Mouse (Mus musculus) neural tube, embryonic 12.5 days (tissue): ENCODE measurements at regions not wholly inside any gene's neighbourhood (a gene's known extent, or its start where the extent isn't known, plus 50 kb on each side); places are given as distances from the start of the nearest gene placed in this dataset. TPM values are rescaled to one million over a fixed set of nuclear protein-coding genes. Genes with fewer than 3 reads are reported as not detected.
A peak's percentile ranks its signal among the peaks of the same experiment; 100 is the strongest.

Experiments
- ATAC-seq: fragments of 200-750 bp; cut with Nextera tagmentation; 2 replicates; pipeline ENCODE4 v1.8.0; 2017; ENCODE audit warnings: low read depth, mild to moderate bottlenecking, moderate TSS enrichment, moderate library complexity; ENCODE audit not compliant: low FRiP score
- H3K27ac ChIP-seq: fragments of 300-500 bp; sonication (generic); 2 replicates; pipeline ENCODE4 v1.5.1; 2016
- H3K27me3 ChIP-seq: fragments of 300-500 bp; sonication (generic); replicated peaks from 2 replicates; pipeline ENCODE4 v1.6.1; 2016; ENCODE audit warnings: mild to moderate bottlenecking
- H3K36me3 ChIP-seq: fragments of 300-500 bp; sonication (generic); 2 replicates; pipeline ENCODE4 v1.6.1; 2016; ENCODE audit warnings: mild to moderate bottlenecking
- H3K4me1 ChIP-seq: fragments of 300-500 bp; sonication (generic); 2 replicates; pipeline ENCODE4 v1.6.1; 2016
- H3K4me2 ChIP-seq: fragments of 300-500 bp; sonication (generic); replicated peaks from 2 replicates; pipeline ENCODE4 v1.6.1; 2016; ENCODE audit warnings: mild to moderate bottlenecking
- H3K4me3 ChIP-seq: fragments of 300-500 bp; sonication (generic); 2 replicates; pipeline ENCODE4 v1.5.1; 2016
- H3K9ac ChIP-seq: fragments of 300-500 bp; sonication (generic); 2 replicates; pipeline ENCODE4 v1.6.1; 2016; ENCODE audit warnings: mild to moderate bottlenecking
- H3K9me3 ChIP-seq: fragments of 300-500 bp; sonication (generic); 2 replicates; pipeline ENCODE4 v1.6.1; 2016; ENCODE audit warnings: mild to moderate bottlenecking
- WGBS: fragments of 180-500 bp; shearing (Covaris S2); methylation state at CpG from one replicate; pipeline ENCODE4 v1.1.7; 2016; 5-methylcytosine and 5-hydroxymethylcytosine counted together
- microRNA-seq: library from miRNA; unstranded; fragments of <30 nt; microRNA quantifications from one replicate; pipeline ENCODE4, GENCODE M21; 2017

DNA sequence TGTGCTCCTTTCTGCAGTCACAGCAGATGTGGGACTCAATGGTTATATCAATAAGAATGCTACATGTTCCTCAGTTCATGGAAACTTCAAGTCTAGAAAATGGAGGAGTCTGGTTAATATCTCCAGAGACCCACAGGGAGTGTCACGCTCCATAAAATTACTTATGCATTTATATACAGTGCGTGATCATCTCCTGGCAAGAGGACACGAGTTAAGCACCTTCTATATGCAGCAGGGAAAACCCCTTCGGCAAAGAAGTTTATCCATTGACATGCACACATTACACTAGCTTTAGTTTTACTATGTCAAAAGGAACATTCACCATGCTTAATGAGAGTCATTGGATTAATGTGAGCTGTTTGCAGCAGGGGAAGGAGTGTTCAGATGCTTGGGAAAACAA is 538.6 kb downstream of the Ppargc1a start:
- no peaks in the 10 kb centered on the region for H3K27me3 ChIP-seq
- no peaks in the 10 kb centered on the region for H3K4me1 ChIP-seq
- no peak overlapping the region for H3K4me2 ChIP-seq
- H3K4me3 ChIP-seq = no peak overlapping the region
- no peak overlapping the region for H3K27ac ChIP-seq
- no peaks in the 10 kb centered on the region for H3K36me3 ChIP-seq
- WGBS = 74% methylated on average over 4 of the region's 4 CpGs
- no peak overlapping the region for H3K9ac ChIP-seq
- no peaks in the 10 kb centered on the region for H3K9me3 ChIP-seq
- peak; percentile 56; the same call in 1 of the 2 replicates for ATAC-seq

DNA sequence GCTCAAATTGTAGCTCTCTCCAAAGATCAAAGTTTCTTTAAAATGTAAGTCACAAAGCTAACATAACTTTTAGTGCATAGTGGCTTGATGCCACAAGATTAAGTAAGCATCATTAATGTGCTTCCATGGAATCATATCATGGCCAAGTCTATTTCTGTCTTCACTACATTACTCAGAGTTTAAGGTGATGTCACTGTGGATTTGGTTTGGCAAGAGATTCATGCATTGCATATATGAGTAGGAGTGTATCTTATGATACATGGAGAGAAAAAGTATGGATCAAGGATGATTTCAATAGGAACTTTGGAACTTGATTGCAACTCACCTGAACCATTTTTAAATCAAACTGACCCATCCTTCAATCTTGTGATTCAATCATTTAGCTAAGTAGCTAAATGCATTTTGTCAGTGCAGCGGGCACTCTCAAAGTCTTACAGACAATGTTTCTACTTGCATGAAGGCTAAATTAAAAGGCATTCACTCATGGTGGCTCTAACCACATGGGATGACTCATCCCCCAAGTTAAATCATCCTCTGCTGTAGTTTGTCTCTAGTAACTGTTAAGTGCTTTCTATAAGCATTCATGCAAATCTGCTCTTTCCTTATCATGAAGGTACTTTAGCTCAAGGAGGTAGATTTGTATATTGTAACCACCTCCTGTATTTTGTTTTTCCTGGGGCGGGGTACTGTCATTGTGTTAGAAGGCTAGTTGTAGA is 576.5 kb downstream of the Ppargc1a start:
- Histone ChIP-seq H3K27ac (no peak overlapping the region), H3K4me2 (no peak overlapping the region), H3K4me3 (no peak overlapping the region), H3K27me3 (no peaks in the 10 kb centered on the region), H3K36me3 (no peaks in the 10 kb centered on the region), H3K4me1 (no peaks in the 10 kb centered on the region), H3K9ac (no peak overlapping the region), H3K9me3 (no peaks in the 10 kb centered on the region)
- no peak for ATAC-seq
- 99% methylated on average over 2 of the region's 2 CpGs for WGBS

Small RNA genes in the stretch of these regions (microRNA-seq; reads per million reads assigned to microRNA genes)
- not detected for gene Gm44377
